Mouse (Mus musculus): Measurements from ENCODE around the gene Gja8. TPM values are rescaled to one million over a fixed set of nuclear protein-coding genes. Genes with fewer than 3 reads are reported as not detected.

Gene Gja8
- polyA plus RNA-seq, 1 experiment from 2014 or later: 0.03 TPM

DNA sequence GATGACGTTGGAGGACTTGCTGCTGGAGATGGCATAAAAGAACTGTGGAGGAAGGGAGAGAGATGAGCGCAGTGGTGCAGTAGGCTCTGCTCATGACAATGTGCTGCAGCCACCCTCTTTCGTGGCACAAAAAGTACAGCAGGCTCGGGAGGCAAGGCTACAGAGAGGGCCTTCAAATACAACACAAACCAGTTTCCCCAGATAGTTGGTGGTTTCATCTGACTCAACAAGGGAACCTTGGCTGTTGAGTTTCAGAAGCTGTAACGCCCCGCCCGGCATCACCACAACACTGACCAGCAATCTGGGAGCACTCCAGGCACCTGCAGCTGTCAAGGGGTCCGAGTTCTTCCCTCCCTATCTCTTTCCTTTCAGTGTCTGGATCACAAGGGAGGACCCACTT lies 53.3 kb downstream of the Gja8 start:
- WGBS: 90% methylated on average over 8 of the region's 8 CpGs
- no peak for ATAC-seq (ENCODE audit: low read depth)

DNA sequence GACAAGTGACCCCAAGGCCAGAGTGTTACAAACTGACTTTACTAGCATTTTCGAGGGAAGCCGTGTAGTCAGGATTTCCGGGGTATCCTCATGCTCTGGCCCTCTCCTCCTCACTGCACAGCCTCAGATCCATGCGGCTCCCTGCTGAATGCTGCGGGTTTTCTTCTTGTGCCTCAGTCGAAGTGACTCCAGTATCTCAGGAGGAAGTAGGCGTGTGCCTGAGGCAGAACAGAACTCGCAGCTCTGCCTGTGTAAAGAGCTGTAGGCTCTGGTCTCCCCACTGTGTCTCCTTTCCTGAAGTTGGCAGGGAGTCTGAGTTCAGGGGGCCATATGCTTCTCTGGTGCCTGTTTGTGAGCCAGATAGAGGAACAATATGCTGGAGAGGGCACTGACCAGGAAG lies 54.8 kb downstream of the Gja8 start:
- WGBS: 89% methylated on average over 8 of the region's 8 CpGs
- H3K9me3 ChIP-seq: no peaks in the 10 kb centered on the region
- ATAC-seq (ENCODE audit: low read depth): no peak
- H3K27ac ChIP-seq (replicated peaks): no peak overlapping the region
- H3K9ac ChIP-seq: no peak overlapping the region
- H3K27me3 ChIP-seq: no peaks in the 10 kb centered on the region
- peaks cover 81% of the 10 kb centered on the region for H3K36me3 ChIP-seq
- H3K4me1 ChIP-seq (replicated peaks): no peaks in the 10 kb centered on the region
- H3K4me2 ChIP-seq: no peak overlapping the region
- no peak overlapping the region for H3K4me3 ChIP-seq

More for the DNA sequence above, 53.3 kb downstream of the Gja8 start:
- Histone ChIP-seq H3K9ac (no peak overlapping the region), H3K27me3 (no peaks in the 10 kb centered on the region), H3K36me3 (peaks cover 85% of the 10 kb centered on the region), H3K9me3 (no peaks in the 10 kb centered on the region), H3K4me3 (no peak overlapping the region), H3K4me2 (no peak overlapping the region), H3K4me1 (replicated peaks) (no peaks in the 10 kb centered on the region), H3K27ac (replicated peaks) (no peak overlapping the region)

DNA sequence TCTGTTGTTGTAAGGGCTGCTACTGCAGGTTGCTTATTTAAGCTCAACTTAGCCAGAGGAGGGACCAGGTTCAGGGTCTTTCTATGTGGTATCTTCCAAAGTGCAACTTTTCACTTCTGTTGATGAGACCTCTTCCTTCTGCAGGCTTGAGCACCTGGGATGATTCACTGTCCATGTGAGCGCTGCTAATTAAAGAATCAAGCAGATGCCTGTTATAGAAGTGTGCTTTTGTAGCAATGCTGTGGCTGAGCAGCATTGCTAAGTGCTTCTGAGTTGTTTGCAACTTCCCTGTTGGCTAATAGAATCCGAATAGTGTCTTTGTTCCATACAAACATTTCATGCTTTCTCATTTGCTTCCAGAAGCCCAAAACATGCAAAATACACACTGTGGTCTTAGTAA lies 55.5 kb downstream of the Gja8 start:
- H3K36me3 ChIP-seq: peaks cover 76% of the 10 kb centered on the region
- no peak overlapping the region for H3K4me3 ChIP-seq
- no peaks in the 10 kb centered on the region for H3K4me1 ChIP-seq (replicated peaks)
- whole genome bisulfite sequencing: 97% methylated on average over 2 of the region's 2 CpGs
- no peak for ATAC-seq (ENCODE audit: low read depth)
- H3K27me3 ChIP-seq: no peaks in the 10 kb centered on the region
- H3K9me3 ChIP-seq: no peaks in the 10 kb centered on the region
- H3K27ac ChIP-seq (replicated peaks): no peak overlapping the region
- no peak overlapping the region for H3K4me2 ChIP-seq
- no peak overlapping the region for H3K9ac ChIP-seq

DNA sequence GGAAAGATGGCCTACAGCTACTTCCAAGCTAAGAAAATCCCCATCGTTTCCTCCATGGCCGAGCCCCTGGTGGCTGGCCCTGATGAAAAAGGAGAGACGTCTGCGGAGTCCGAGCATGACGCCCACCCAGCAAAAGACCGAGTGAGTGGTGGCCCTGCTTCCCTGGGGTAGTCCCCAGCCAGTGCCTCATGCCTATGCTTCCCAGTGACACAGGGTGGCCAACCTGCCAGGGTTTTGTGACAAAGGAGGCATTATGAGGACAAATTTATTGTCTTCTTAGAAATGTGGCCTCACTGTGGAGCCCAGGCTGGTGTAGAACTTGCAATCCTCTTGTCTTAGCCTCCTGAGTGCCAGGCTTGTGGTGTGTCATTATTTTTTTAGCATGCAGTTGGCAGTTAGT lies 56.7 kb downstream of the Gja8 start:
- no peak for ATAC-seq (ENCODE audit: low read depth)

DNA sequence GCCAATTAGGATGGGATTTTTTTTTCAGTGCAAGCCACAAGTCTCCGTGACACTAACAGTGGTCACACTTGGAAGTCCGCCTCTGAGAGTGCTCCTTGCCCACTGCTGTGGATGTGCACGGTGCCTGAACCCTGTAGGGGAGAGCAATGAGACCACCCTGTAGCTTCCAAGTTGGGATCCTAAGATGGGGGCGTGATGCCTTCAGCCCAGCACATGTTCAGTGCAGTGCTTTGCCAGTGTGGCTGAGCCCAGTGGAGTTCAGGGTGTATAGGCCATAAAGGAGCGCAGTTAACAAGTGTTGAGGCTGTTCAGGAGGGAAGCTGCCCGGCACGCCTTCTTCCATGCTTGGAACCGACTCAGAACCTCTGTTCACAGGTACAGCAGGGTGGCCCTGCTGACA lies 57.3 kb downstream of the Gja8 start:
- no peak for ATAC-seq (ENCODE audit: low read depth)
- H3K4me3 ChIP-seq: no peak overlapping the region
- H3K4me2 ChIP-seq: no peak overlapping the region
- H3K9ac ChIP-seq: no peak overlapping the region
- no peaks in the 10 kb centered on the region for H3K9me3 ChIP-seq
- WGBS: 90% methylated on average over 8 of the region's 8 CpGs
- no peaks in the 10 kb centered on the region for H3K27me3 ChIP-seq
- H3K4me1 ChIP-seq (replicated peaks): no peaks in the 10 kb centered on the region
- no peak overlapping the region for H3K27ac ChIP-seq (replicated peaks)
- peaks cover 60% of the 10 kb centered on the region for H3K36me3 ChIP-seq

More for the DNA sequence above, 56.7 kb downstream of the Gja8 start:
- WGBS: 85% methylated on average over 7 of the region's 7 CpGs
- Histone ChIP-seq H3K36me3 (peaks cover 65% of the 10 kb centered on the region), H3K27me3 (no peaks in the 10 kb centered on the region), H3K4me1 (replicated peaks) (no peaks in the 10 kb centered on the region), H3K4me2 (no peak overlapping the region), H3K4me3 (no peak overlapping the region), H3K9me3 (no peaks in the 10 kb centered on the region), H3K9ac (no peak overlapping the region), H3K27ac (replicated peaks) (no peak overlapping the region)

DNA sequence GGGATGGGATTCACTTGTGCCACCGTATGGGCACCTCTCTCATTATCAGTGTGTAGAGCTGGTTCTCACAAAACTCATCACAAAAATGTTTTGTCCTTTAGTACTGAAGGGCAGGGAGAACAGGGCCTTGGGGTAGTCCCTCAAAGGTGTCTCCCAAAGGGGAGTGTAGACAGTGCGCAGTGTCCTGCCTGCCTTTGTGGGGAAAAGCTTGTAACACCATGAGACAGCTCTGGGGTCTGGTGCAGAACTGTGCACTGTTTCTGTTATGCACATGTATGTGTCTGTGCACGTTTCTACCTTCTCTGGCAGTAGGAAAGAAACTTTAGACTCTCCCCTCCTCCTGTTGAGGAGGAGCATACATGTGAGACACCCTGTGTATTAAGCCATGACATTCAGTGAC lies 58.0 kb downstream of the Gja8 start:
- Histone ChIP-seq H3K27me3 (no peaks in the 10 kb centered on the region), H3K27ac (replicated peaks) (no peak overlapping the region), H3K9me3 (no peaks in the 10 kb centered on the region), H3K36me3 (peaks cover 53% of the 10 kb centered on the region), H3K4me3 (no peak overlapping the region), H3K9ac (no peak overlapping the region), H3K4me1 (replicated peaks) (no peaks in the 10 kb centered on the region), H3K4me2 (no peak overlapping the region)
- no peak for ATAC-seq (ENCODE audit: low read depth)
- WGBS: 93% methylated on average over 3 of the region's 3 CpGs

Other genes with a start within 250 kb of the Gja8 start
- 31.2 and 34.6 TPM in 2 replicates for gene Pias3, start 229.6 kb downstream of the Gja8 start, polyA plus RNA-seq (2015; fragmentation: Nextera tagmentation; extraction: Ambion mirVana)
- 16.2 and 17.2 TPM in 2 replicates for gene Nudt17, start 217.5 kb downstream of the Gja8 start, polyA plus RNA-seq (2015; fragmentation: Nextera tagmentation; extraction: Ambion mirVana)
- 31.7 and 38.0 TPM in 2 replicates for gene Polr3c, start 198.4 kb downstream of the Gja8 start, polyA plus RNA-seq (2015; fragmentation: Nextera tagmentation; extraction: Ambion mirVana)
- gene Rnf115, start 198.4 kb downstream of the Gja8 start, polyA plus RNA-seq (2015; fragmentation: Nextera tagmentation; extraction: Ambion mirVana): 76.6 and 79.9 TPM in 2 replicates
- 0.08 TPM in 1 of 2 replicates, not detected in the other for gene Pdzk1, start 96.7 kb downstream of the Gja8 start, polyA plus RNA-seq (2015; fragmentation: Nextera tagmentation; extraction: Ambion mirVana)
- gene Cd160, start 96.7 kb downstream of the Gja8 start, polyA plus RNA-seq (2015; fragmentation: Nextera tagmentation; extraction: Ambion mirVana): 0.14 and 0.23 TPM in 2 replicates
- 5.7 and 6.5 TPM in 2 replicates for gene Gja5, start 21.3 kb downstream of the Gja8 start, polyA plus RNA-seq (2015; fragmentation: Nextera tagmentation; extraction: Ambion mirVana)
- 33.7 and 39.5 TPM in 2 replicates for gene Gpr89, start 20.7 kb downstream of the Gja8 start, polyA plus RNA-seq (2015; fragmentation: Nextera tagmentation; extraction: Ambion mirVana)
- gene Acp6, start 232.8 kb upstream of the Gja8 start, polyA plus RNA-seq (2015; fragmentation: Nextera tagmentation; extraction: Ambion mirVana): 16.3 and 21.1 TPM in 2 replicates